Mouse (Mus musculus) heart, adult 2 months (tissue): ENCODE results near the gene Tmem189. TPM values are rescaled to one million over a fixed set of nuclear protein-coding genes. Genes with fewer than 3 reads are reported as not detected.

Source experiments
- DNase-seq, 2 experiments: peaks; one replicate each; pipeline ENCODE4 v3.0.0; 2021
- H3K27ac ChIP-seq: fragments of 200-600 bp; 2 replicates; pipeline ENCODE4 v1.8.1; 2022
- H3K27me3 ChIP-seq: fragments of 200-500 bp; 2 replicates; pipeline ENCODE4 v1.6.1; 2012; ENCODE audit warnings: mild to moderate bottlenecking, low read length, inconsistent platforms, mixed read lengths; ENCODE audit not compliant: control insufficient read depth, insufficient read depth
- H3K36me3 ChIP-seq: fragments of 200-500 bp; 2 replicates; pipeline ENCODE4 v1.6.1; 2012; ENCODE audit warnings: low read length, inconsistent platforms; ENCODE audit not compliant: control insufficient read depth, insufficient read depth
- H3K4me1 ChIP-seq: fragments of 200-500 bp; 2 replicates; pipeline ENCODE4 v1.6.1; 2011; ENCODE audit warnings: low read length; ENCODE audit not compliant: control insufficient read depth, insufficient read depth
- H3K4me3 ChIP-seq: fragments of 200-600 bp; 2 replicates; pipeline ENCODE4 v1.8.1; 2022
- H3K79me2 ChIP-seq: fragments of 200-500 bp; replicated peaks from 2 replicates; pipeline ENCODE4 v1.6.1; 2012; ENCODE audit warnings: mild to moderate bottlenecking, inconsistent platforms, low read length, moderate library complexity, mixed read lengths; ENCODE audit not compliant: control insufficient read depth, insufficient read depth
- H3K9ac ChIP-seq: fragments of 200-500 bp; 2 replicates; pipeline ENCODE4 v1.6.1; 2012; ENCODE audit warnings: low read depth, mild to moderate bottlenecking, control low read depth, inconsistent platforms, low read length, mixed read lengths
- CTCF ChIP-seq: fragments of 200-600 bp; IDR thresholded peaks from 2 replicates; pipeline ENCODE4 v1.8.1; 2022; ENCODE audit warnings: antibody characterized with exemption, mild to moderate bottlenecking, moderate library complexity
- EP300 ChIP-seq: fragments of 200-500 bp; IDR thresholded peaks from 2 replicates; pipeline ENCODE4 v1.6.1; 2011; ENCODE audit warnings: low read depth, low read length, control low read depth; ENCODE audit not compliant: insufficient read depth
- POLR2A ChIP-seq: fragments of 200-500 bp; IDR thresholded peaks from 2 replicates; pipeline ENCODE4 v1.6.1; 2011; ENCODE audit warnings: mild to moderate bottlenecking, low read depth, low read length, control low read depth; ENCODE audit not compliant: insufficient read depth
- WGBS: fragments of 180-500 bp; shearing (Covaris S2); methylation state at CpG from one replicate; pipeline ENCODE4 v1.1.7; 2018; 5-methylcytosine and 5-hydroxymethylcytosine counted together
- intact Hi-C: fragments of 180-260 bp; cut with DNase I; formaldehyde crosslinking; loops from one replicate; pipeline ENCODE4 v1.15.1; 2025
- polyA plus RNA-seq: library from polyadenylated mRNA; depleted of rRNA; stranded (reverse); fragments of >200 nt; gene quantifications from 2 replicates; pipeline ENCODE4 v1.2.3, GENCODE M21; 2012
- total RNA-seq, 2 experiments: library from RNA; stranded (reverse); gene quantifications; 2 replicates each; pipeline ENCODE4 v1.2.3; 2021

Gene Tmem189
- total and polyA plus RNA-seq, 3 experiments, result 23.0 to 53.2 (median 26.4) TPM

DNA sequence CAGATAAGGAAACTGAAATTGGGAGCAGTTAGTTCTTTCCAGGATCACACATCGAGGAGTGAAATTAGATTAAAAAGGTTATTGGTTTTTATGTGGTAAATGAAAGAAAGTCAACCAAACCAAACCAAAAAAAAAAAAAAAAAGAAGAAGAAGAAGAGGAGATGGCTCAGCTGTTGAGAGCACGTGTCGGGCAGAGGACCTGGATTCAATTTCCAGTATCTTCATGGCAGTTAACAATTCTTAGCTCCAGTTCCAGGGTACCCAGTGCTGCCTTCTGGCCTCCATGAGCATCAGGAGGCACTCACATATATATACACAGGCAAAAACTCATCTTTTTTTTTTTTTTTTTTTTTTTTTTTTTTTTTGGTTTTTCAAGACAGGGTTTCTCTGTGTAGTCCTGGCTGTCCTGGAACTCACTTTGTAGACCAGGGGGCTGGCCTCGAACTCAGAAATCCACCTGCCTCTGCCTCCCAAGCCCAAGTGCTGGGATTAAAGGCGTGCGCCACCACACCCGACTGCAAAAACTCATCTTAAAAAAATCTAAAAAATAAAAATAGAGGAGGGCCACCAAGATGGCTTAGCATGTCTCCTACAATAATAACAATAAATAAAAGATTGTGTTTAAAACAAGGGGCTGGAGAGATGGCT, 54.6 kb downstream of the Tmem189 start:
- H3K4me3 ChIP-seq, result peak overlapping the region; percentile 50
- no peak overlapping the region for H3K9ac ChIP-seq
- H3K79me2 ChIP-seq, result peaks cover 4% of the 10 kb centered on the region
- no peak for DNase-seq
- TF ChIP-seq CTCF, result no peak
- TF ChIP-seq POLR2A, result no peak
- TF ChIP-seq EP300, result no peak
- H3K27ac ChIP-seq, result peak overlapping the region; percentile 85
- intact Hi-C loops, result no loop called here
- no peaks in the 10 kb centered on the region for H3K36me3 ChIP-seq
- WGBS, result 67% methylated on average over 7 of the region's 7 CpGs
- peaks cover 17% of the 10 kb centered on the region for H3K4me1 ChIP-seq
- H3K27me3 ChIP-seq, result no peaks in the 10 kb centered on the region

DNA sequence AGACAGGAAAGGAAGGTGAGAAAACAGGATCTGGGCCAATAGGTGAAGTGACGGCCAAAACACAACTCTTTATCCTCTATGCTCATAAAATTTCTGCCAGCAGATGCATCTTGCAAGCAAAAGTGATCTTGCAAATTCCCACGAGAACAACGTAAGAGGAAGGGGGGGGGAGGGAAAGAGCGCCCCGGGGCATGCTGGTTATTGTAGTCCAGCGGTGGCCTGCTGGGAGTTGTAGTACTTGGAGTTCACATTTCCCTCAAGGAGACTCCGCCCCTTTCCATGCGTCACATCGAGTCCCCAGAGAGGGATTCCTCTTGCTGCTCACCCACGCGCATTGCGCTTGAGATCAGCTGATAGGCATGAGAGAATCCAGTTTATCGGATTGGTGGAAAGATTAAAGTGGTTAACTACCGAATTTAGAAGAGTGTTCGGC, 55.3 kb downstream of the Tmem189 start:
- Histone ChIP-seq H3K36me3 (no peaks in the 10 kb centered on the region), H3K79me2 (peaks cover 4% of the 10 kb centered on the region), H3K4me1 (peaks cover 23% of the 10 kb centered on the region), H3K9ac (peak overlapping the region; percentile 53; the same call in 1 of the 2 replicates), H3K27me3 (no peaks in the 10 kb centered on the region), H3K4me3 (peak overlapping the region; percentile 50), H3K27ac (peak overlapping the region; percentile 85)
- peak; percentile 83; the same call in 1 of the 2 replicates for TF ChIP-seq EP300
- TF ChIP-seq POLR2A, result peak; percentile 66
- no peak for TF ChIP-seq CTCF
- peak; percentile 93 to 95 for DNase-seq
- WGBS, result 2% methylated on average over 15 of the region's 15 CpGs
- intact Hi-C loops, result no loop called here

DNA sequence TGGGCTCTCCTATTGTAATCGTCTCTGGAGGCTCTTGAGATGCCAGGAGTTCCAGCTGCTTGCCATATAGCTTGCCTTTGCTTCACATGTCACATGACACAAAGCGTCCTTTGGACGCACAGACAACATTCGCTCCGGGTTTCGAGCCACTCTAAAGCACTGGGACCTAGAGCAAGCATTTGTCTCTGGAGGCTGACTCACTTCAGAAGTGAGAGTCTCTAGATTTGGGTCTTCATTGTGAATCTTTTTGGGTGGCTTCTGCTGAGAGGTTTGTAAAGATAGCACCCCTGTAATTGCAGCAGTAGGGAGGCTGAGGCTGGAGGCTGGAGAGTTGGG, 56.1 kb downstream of the Tmem189 start:
- TF ChIP-seq CTCF (no peak), EP300 (no peak), POLR2A (no peak)
- H3K9ac ChIP-seq, result no peak overlapping the region
- H3K27me3 ChIP-seq, result no peaks in the 10 kb centered on the region
- DNase-seq, result no peak
- WGBS, result 76% methylated on average over 6 of the region's 6 CpGs
- peaks cover 4% of the 10 kb centered on the region for H3K79me2 ChIP-seq
- H3K4me1 ChIP-seq, result peaks cover 30% of the 10 kb centered on the region
- no peaks in the 10 kb centered on the region for H3K36me3 ChIP-seq
- H3K4me3 ChIP-seq, result no peak overlapping the region
- no peak overlapping the region for H3K27ac ChIP-seq
- intact Hi-C loops, result no loop called here

DNA sequence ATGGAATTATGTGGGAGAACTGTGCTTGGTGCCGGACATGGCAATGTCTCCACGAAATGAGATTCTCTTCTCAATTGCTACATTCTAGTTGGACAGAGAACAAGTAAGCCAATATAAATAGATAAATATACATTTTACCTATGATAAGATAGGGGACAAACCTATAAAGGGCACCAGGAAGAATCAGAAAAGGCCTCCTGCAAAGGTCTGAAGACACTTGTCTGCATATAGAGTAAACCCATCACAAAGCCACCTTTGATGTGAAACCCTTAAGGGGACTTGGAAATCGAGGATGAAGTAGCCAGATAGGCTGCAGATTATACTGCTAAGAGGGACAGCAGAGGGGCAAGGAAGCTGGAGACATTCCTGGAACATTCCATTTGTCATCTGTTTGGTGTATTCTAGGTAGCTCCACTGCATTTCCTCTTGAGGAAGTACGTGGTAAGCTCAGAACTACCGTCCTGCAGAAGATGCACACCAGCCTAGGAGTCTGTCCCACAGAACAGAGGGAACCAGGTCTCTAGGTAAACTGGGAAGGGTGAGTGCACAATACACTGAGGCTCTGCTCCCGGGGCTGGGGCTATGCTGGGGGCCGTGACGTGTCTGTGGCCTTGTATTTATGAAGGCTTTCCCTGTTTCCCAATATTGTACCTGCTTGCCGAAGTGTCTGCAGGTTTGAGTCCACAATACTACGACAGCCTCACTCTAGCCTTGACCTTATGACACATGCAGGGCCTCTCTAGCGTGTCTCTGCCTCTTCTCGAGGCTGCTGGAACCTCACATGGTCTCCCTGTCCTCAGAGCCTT, 56.7 kb downstream of the Tmem189 start:
- peak overlapping the region; percentile 68; the same call in 1 of the 2 replicates for H3K9ac ChIP-seq
- H3K79me2 ChIP-seq, result peaks cover 7% of the 10 kb centered on the region
- 61% methylated on average over 12 of the region's 12 CpGs for WGBS
- TF ChIP-seq POLR2A (no peak), CTCF (no peak), EP300 (no peak)
- H3K27me3 ChIP-seq, result no peaks in the 10 kb centered on the region
- no peaks in the 10 kb centered on the region for H3K36me3 ChIP-seq
- peaks cover 34% of the 10 kb centered on the region for H3K4me1 ChIP-seq
- intact Hi-C loops, result no loop called here
- DNase-seq, result no peak
- peak overlapping the region; percentile 95 for H3K4me3 ChIP-seq
- peak overlapping the region; percentile 99 for H3K27ac ChIP-seq

DNA sequence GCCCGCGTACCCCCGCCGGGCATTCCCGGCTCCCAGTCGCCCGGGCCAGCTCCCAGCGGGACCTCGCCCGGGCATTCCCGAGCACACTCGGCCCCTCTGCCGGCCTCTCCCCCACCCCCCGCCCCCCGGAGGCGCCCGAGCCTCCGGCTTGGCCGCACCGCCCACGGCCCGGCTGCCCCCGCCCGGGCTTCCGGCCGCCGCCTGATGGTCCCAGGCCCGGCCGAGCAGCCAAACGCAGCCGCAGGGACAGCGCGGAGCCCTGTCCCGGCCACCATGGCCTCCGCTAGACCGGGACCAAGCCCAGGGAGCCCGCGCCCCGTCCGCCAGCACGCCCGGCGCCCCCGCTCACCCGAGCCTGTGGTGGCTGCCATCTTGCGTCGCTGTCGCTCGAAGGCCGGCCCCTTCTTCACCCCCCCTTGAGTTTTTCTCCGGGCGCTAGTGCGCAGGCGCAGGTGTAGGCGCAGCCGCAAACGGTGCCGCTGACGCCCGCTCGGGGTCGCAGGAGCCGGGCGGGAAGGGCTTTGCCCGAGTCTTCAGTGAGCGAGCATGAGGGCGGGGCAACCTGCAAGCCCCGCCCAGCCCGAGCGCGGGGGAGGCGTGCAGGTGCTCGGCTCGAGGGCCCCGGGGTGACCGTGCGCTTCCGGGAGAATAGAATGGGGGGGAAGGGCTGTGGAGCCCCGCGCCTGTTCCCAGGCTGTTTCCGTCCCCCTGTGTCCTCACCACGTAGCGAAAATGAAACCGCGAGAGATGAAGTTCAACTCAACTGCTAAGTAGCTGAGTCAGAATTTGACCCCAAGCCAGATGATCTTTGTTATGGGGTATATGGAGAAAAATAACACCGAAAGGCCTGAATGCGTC, 57.8 kb downstream of the Tmem189 start, which contains the start of gene Ube2v1:
Gene Ube2v1 (minus strand): TSS at position 505 of the 858 bp plus-strand sequence.
- peak; percentile 98 to 99 for DNase-seq

More for the DNA sequence above, 57.8 kb downstream of the Tmem189 start, which contains the start of gene Ube2v1:
- TF ChIP-seq EP300 (no peak), POLR2A (peak; percentile 55), CTCF (peak; percentile 51)
- no peaks in the 10 kb centered on the region for H3K36me3 ChIP-seq
- H3K9ac ChIP-seq, result peak within 1 kb of the TSS; percentile 93
- H3K4me3 ChIP-seq, result peak within 1 kb of the TSS; percentile 95
- WGBS, result under 1% methylated on average over 87 of the region's 87 CpGs
- peak within 1 kb of the TSS; percentile 99 for H3K27ac ChIP-seq
- no peaks in the 10 kb centered on the region for H3K27me3 ChIP-seq
- intact Hi-C loops, result no loop called here
- H3K4me1 ChIP-seq, result peaks cover 34% of the 10 kb centered on the region
- H3K79me2 ChIP-seq, result peaks cover 11% of the 10 kb centered on the region
